19 mouse cellular contexts compared by ENCODE assay signal in the genomic region with DNA sequence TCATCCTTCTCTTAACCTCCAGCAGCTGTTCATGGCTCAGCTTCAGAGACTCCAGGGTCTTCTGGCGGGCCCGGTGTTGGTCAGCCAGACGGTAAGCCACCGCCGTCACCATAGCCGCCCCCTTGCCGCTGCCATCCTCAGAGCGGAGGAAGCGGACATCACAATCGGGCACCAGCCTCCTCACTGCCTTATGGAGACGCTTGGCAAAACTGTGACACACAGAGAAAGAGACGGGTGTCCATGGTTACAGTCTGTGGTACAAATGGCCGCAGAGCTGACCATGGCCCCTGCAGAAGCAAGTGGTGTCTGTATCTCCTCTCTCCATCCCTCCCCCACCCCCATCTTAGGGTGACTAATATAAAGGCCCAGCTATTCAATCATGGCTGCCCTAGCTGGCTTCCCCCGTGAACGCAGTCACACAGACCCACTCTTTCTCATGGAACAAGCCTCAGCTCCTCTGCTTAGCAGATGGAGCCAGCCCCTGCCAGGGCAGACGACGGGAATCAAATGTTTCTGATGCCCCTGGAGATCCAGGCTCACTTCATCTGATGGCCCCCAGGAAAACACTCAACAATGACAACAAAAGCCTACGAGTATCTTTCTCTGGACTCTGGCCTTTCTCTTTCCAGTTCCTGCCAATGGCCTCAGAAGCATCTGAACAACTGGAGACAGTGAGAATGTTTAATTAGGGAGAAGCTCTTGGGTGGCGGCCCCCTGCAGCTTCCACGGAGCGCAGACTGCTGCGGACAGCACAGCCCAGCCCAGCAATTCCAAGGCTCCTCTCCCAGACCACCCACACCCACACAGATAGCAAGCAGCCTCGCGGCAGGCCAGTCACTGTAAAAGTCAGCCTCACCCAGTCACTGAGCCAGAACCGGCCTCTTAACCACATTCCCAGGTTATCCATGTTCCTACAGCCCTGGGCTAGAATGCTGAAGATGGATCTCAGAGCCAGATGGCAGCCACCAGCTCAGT. TPM values are rescaled to one million over a fixed set of nuclear protein-coding genes. Genes with fewer than 3 reads are reported as not detected.
DNase-seq lines count a peak whose midpoint lies in the region; ATAC-seq and TF ChIP-seq lines count a peak whose summit lies in the region.
"Had no signal": no experiment of that assay in that cellular context is flagged by ENCODE, and none has a peak within 500 bp of the region (broad histone marks: within the 10 kb centered on the region; RNA-seq: fewer than 3 reads in every experiment).

No protein-coding gene starts in this region.

- DNase-seq in layer of hippocampus, adult 2 months (ENCODE audit: low spot score in 2 of 2): no peak
- DNase-seq in layer of hippocampus, adult 9-10 months (ENCODE audit: low spot score): no peak
- peak; percentile 44 for DNase-seq in retina, embryonic 14.5 days (ENCODE audit: low spot score)
- no peak for DNase-seq in retina, postnatal 1 day
- peak; percentile 24 for DNase-seq in yolk sac, embryonic 10.5 days (ENCODE audit: low spot score)
- DNase-seq: adrenal gland, postnatal 25 days; B cell, adult 2 months; cerebellum, adult 8-10 months; gastrocnemius, postnatal 14 days; kidney, adult 11 months; lung, postnatal 10 days; right cerebral cortex, postnatal 25 days; thymus, postnatal 4 days had no signal

- WGBS in hindbrain, embryonic 13.5 days: 81% methylated on average over 25 of the region's 25 CpGs
- WGBS in hindbrain, embryonic 12.5 days: 79% methylated on average over 25 of the region's 25 CpGs

- no peak overlapping the region; the same call in 1 of the 2 replicates for H3K9ac ChIP-seq in hindbrain, embryonic 13.5 days
- no peak overlapping the region for H3K9ac ChIP-seq in hindbrain, embryonic 12.5 days
- H3K9ac ChIP-seq: embryonic facial prominence, embryonic 13.5 days; hindbrain, embryonic 15.5 days; limb, embryonic 15.5 days had no signal

- no peaks in the 10 kb centered on the region for H3K27me3 ChIP-seq in hindbrain, embryonic 13.5 days
- no peaks in the 10 kb centered on the region for H3K27me3 ChIP-seq in hindbrain, embryonic 12.5 days
- H3K27me3 ChIP-seq: embryonic facial prominence, embryonic 13.5 days; hindbrain, embryonic 15.5 days; limb, embryonic 15.5 days had no signal

- no peak for ATAC-seq in hindbrain, embryonic 13.5 days (ENCODE audit: low FRiP score)
- ATAC-seq in hindbrain, embryonic 12.5 days (ENCODE audit: low FRiP score): no peak
- ATAC-seq: midbrain, embryonic 16.5 days had no signal

- H3K4me1 ChIP-seq in hindbrain, embryonic 13.5 days (replicated peaks): peaks cover 8% of the 10 kb centered on the region; the same call in 1 of the 2 replicates
- no peaks in the 10 kb centered on the region for H3K4me1 ChIP-seq in hindbrain, embryonic 12.5 days
- H3K4me1 ChIP-seq: embryonic facial prominence, embryonic 13.5 days had no signal

- H3K4me3 ChIP-seq in hindbrain, embryonic 13.5 days: no peak overlapping the region
- H3K4me3 ChIP-seq in hindbrain, embryonic 12.5 days: no peak overlapping the region
- H3K4me3 ChIP-seq in layer of hippocampus, adult 2 months: no peak overlapping the region; the same call in 1 of the 2 replicates
- H3K4me3 ChIP-seq: embryonic facial prominence, embryonic 13.5 days; hindbrain, embryonic 15.5 days; limb, embryonic 15.5 days had no signal

- H3K36me3 ChIP-seq in hindbrain, embryonic 13.5 days: no peaks in the 10 kb centered on the region; the same call in 1 of the 2 replicates
- peaks cover 5% of the 10 kb centered on the region for H3K36me3 ChIP-seq in hindbrain, embryonic 12.5 days
- H3K36me3 ChIP-seq: hindbrain, embryonic 15.5 days had no signal

- TF ChIP-seq CTCF in layer of hippocampus, adult 2 months (conservative IDR thresholded peaks at IDR 0.05): no peak

- H3K4me2 ChIP-seq in hindbrain, embryonic 13.5 days: no peak overlapping the region
- no peak overlapping the region for H3K4me2 ChIP-seq in hindbrain, embryonic 12.5 days (replicated peaks)
- H3K4me2 ChIP-seq: embryonic facial prominence, embryonic 13.5 days; hindbrain, embryonic 15.5 days; limb, embryonic 15.5 days had no signal

- no peaks in the 10 kb centered on the region for H3K9me3 ChIP-seq in hindbrain, embryonic 13.5 days
- no peaks in the 10 kb centered on the region for H3K9me3 ChIP-seq in hindbrain, embryonic 12.5 days (replicated peaks)
- H3K9me3 ChIP-seq: embryonic facial prominence, embryonic 13.5 days; hindbrain, embryonic 15.5 days; limb, embryonic 15.5 days had no signal

- H3K27ac ChIP-seq in hindbrain, embryonic 13.5 days: 0 out of 2 replicates have a peak overlapping the region, but pooled peaks have one; percentile 3
- no peak overlapping the region for H3K27ac ChIP-seq in hindbrain, embryonic 12.5 days
- H3K27ac ChIP-seq in layer of hippocampus, adult 2 months: peak overlapping the region; percentile 77
- H3K27ac ChIP-seq: embryonic facial prominence, embryonic 13.5 days; hindbrain, embryonic 15.5 days; limb, embryonic 15.5 days had no signal

RNA-seq across cellular contexts. Expression of a gene that starts 31.7 kb away (rescaled TPM):
- 103 and 104 TPM in 2 replicates for polyA plus RNA-seq in hindbrain, embryonic 13.5 days (2015; fragmentation: Nextera tagmentation; extraction: Ambion mirVana)
- polyA plus RNA-seq in hindbrain, embryonic 12.5 days (2016; fragmentation: Nextera tagmentation; extraction: Ambion mirVana): 94.6 and 99.0 TPM in 2 replicates
- 10 to 100 TPM; 36.4 to 36.7 TPM for total RNA-seq in layer of hippocampus, adult 2 months (2021)

RNA-seq across cellular contexts. Expression of a gene that starts 37.3 kb away (rescaled TPM):
- 3.7 TPM in 2 replicates for polyA plus RNA-seq in hindbrain, embryonic 13.5 days (2015; fragmentation: Nextera tagmentation; extraction: Ambion mirVana)
- 9.5 and 11.8 TPM in 2 replicates for polyA plus RNA-seq in hindbrain, embryonic 12.5 days (2016; fragmentation: Nextera tagmentation; extraction: Ambion mirVana)
- 1 to 10 TPM; 7.0 to 7.4 TPM for total RNA-seq in layer of hippocampus, adult 2 months (2021)

Comparison
In these comparisons a context has a peak if more than half of its experiments do, and no peak if none do; other contexts are left out.
1. DNase-seq: peak in retina, embryonic 14.5 days (single experiment) and yolk sac, embryonic 10.5 days (single experiment); none in layer of hippocampus, adult 2 months (0 of 2), layer of hippocampus, adult 9-10 months (single experiment) and retina, postnatal 1 day (single experiment).